24 mouse cellular contexts compared by ENCODE assay signal in genomic region chr7:24483291-24483690, GRCm38 (mm10). TPM values are rescaled to one million over a fixed set of nuclear protein-coding genes. Genes with fewer than 3 reads are reported as not detected.
DNase-seq lines count a peak whose midpoint lies in the region; ATAC-seq and TF ChIP-seq lines count a peak whose summit lies in the region.
"Not testable (repeated sequence)": the region's sequence is repeated elsewhere in the genome, so short reads cannot be mapped to it uniquely, and the experiment has no call there.
"Had no signal": no experiment of that assay in that cellular context is flagged by ENCODE, and none has a peak within 500 bp of the region (broad histone marks: within the 10 kb centered on the region; RNA-seq: fewer than 3 reads in every experiment).

No protein-coding gene starts in this region.

- H3K9me3 ChIP-seq in embryonic facial prominence, embryonic 13.5 days; forebrain, embryonic 15.5 days; hindbrain, embryonic 14.5 days (ENCODE audit: control insufficient read depth, low read length); midbrain, embryonic 12.5 days; neural tube, embryonic 11.5 days (ENCODE audit: control insufficient read depth, low read length): not testable (repeated sequence)

- ATAC-seq in embryonic facial prominence, embryonic 13.5 days (ENCODE audit: insufficient number of reproducible peaks, insufficient read depth, low FRiP score, low TSS enrichment, low read depth); forebrain, embryonic 15.5 days (replicated peaks); hindbrain, embryonic 14.5 days (ENCODE audit: low FRiP score); midbrain, embryonic 12.5 days (ENCODE audit: low FRiP score, low read depth); neural tube, embryonic 11.5 days (ENCODE audit: insufficient read depth, low FRiP score, low TSS enrichment): not testable (repeated sequence)

- WGBS in embryonic facial prominence, embryonic 13.5 days, result 49% methylated on average over 6 of the region's 6 CpGs
- WGBS in forebrain, embryonic 15.5 days, result 49% methylated on average over 6 of the region's 6 CpGs
- WGBS in hindbrain, embryonic 14.5 days, result 50% methylated on average over 6 of the region's 6 CpGs
- WGBS in midbrain, embryonic 12.5 days, result 55% methylated on average over 6 of the region's 6 CpGs
- 49% methylated on average over 6 of the region's 6 CpGs for WGBS in neural tube, embryonic 11.5 days

- H3K4me2 ChIP-seq in embryonic facial prominence, embryonic 13.5 days, result peak overlapping the region; percentile 95; the same call in 1 of the 2 replicates
- H3K4me2 ChIP-seq in forebrain, embryonic 15.5 days (replicated peaks), result peak overlapping the region; percentile 79
- H3K4me2 ChIP-seq in hindbrain, embryonic 14.5 days (replicated peaks), result peak overlapping the region; percentile 76
- peak overlapping the region; percentile 92 for H3K4me2 ChIP-seq in midbrain, embryonic 12.5 days (replicated peaks)
- H3K4me2 ChIP-seq in neural tube, embryonic 11.5 days (ENCODE audit: low read depth), result peak overlapping the region; percentile 93

- H3K27me3 ChIP-seq in embryonic facial prominence, embryonic 13.5 days, result peaks cover 43% of the 10 kb centered on the region
- H3K27me3 ChIP-seq in forebrain, embryonic 15.5 days; hindbrain, embryonic 14.5 days (ENCODE audit: control insufficient read depth, insufficient read depth, low read length); neural tube, embryonic 11.5 days (ENCODE audit: control insufficient read depth, insufficient read depth, low read length): not testable (repeated sequence)
- H3K27me3 ChIP-seq in midbrain, embryonic 12.5 days, result peaks cover 34% of the 10 kb centered on the region

- peaks cover 19% of the 10 kb centered on the region for H3K4me1 ChIP-seq in embryonic facial prominence, embryonic 13.5 days
- peaks cover 76% of the 10 kb centered on the region for H3K4me1 ChIP-seq in forebrain, embryonic 15.5 days
- peaks cover 65% of the 10 kb centered on the region for H3K4me1 ChIP-seq in hindbrain, embryonic 14.5 days (replicated peaks; ENCODE audit: control insufficient read depth, insufficient read depth, low read length)
- peaks cover 75% of the 10 kb centered on the region for H3K4me1 ChIP-seq in midbrain, embryonic 12.5 days
- H3K4me1 ChIP-seq in neural tube, embryonic 11.5 days (ENCODE audit: control insufficient read depth, insufficient read depth, low read length), result peaks cover 24% of the 10 kb centered on the region

- TF ChIP-seq CTCF in layer of hippocampus, adult 2 months (conservative IDR thresholded peaks at IDR 0.05), result not testable (repeated sequence)

- peak overlapping the region; percentile 68; the same call in 1 of the 2 replicates for H3K4me3 ChIP-seq in embryonic facial prominence, embryonic 13.5 days
- H3K4me3 ChIP-seq in forebrain, embryonic 15.5 days, result peak overlapping the region; percentile 85
- H3K4me3 ChIP-seq in hindbrain, embryonic 14.5 days (replicated peaks; ENCODE audit: low read length), result peak overlapping the region; percentile 84
- peak overlapping the region; percentile 83; the same call in 1 of the 2 replicates for H3K4me3 ChIP-seq in layer of hippocampus, adult 2 months
- H3K4me3 ChIP-seq in midbrain, embryonic 12.5 days, result peak overlapping the region; percentile 89
- peak overlapping the region; percentile 70 for H3K4me3 ChIP-seq in neural tube, embryonic 11.5 days (ENCODE audit: low read depth, low read length)

- H3K36me3 ChIP-seq in embryonic facial prominence, embryonic 13.5 days; forebrain, embryonic 15.5 days; hindbrain, embryonic 14.5 days (replicated peaks; ENCODE audit: control insufficient read depth, insufficient read depth); midbrain, embryonic 12.5 days; neural tube, embryonic 11.5 days (ENCODE audit: control insufficient read depth, insufficient read depth, low read length): not testable (repeated sequence)

- H3K27ac ChIP-seq in embryonic facial prominence, embryonic 13.5 days; forebrain, embryonic 15.5 days (replicated peaks); hindbrain, embryonic 14.5 days; midbrain, embryonic 12.5 days (replicated peaks); neural tube, embryonic 11.5 days (ENCODE audit: low read depth, low read length): not testable (repeated sequence)
- peak overlapping the region; percentile 80; the same call in 1 of the 2 replicates for H3K27ac ChIP-seq in layer of hippocampus, adult 2 months

- not testable (repeated sequence) for H3K9ac ChIP-seq in embryonic facial prominence, embryonic 13.5 days
- H3K9ac ChIP-seq in forebrain, embryonic 15.5 days (replicated peaks), result peak overlapping the region; percentile 92
- peak overlapping the region; percentile 93 for H3K9ac ChIP-seq in hindbrain, embryonic 14.5 days
- H3K9ac ChIP-seq in midbrain, embryonic 12.5 days (replicated peaks), result peak overlapping the region; percentile 95
- peak overlapping the region; percentile 86; the same call in 1 of the 2 replicates for H3K9ac ChIP-seq in neural tube, embryonic 11.5 days (ENCODE audit: low read length)

- DNase-seq in cerebellum, adult 11-12 months, result peak; percentile 60
- DNase-seq in hindbrain, embryonic 14.5 days (ENCODE audit: low spot score); layer of hippocampus, adult 2 months (ENCODE audit: low spot score in 2 of 2); neural tube, embryonic 11.5 days (ENCODE audit: low spot score): not testable (repeated sequence)

RNA-seq across cellular contexts. Expression of gene Cadm4, which starts 1.5 kb away (rescaled TPM):
- 6.7 and 7.9 TPM in 2 replicates for polyA plus RNA-seq in embryonic facial prominence, embryonic 13.5 days (2015; fragmentation: Nextera tagmentation; extraction: Ambion mirVana)
- polyA plus RNA-seq in forebrain, embryonic 15.5 days (2015; fragmentation: Nextera tagmentation; extraction: Ambion mirVana), result 70.1 and 76.4 TPM in 2 replicates
- polyA plus RNA-seq in hindbrain, embryonic 14.5 days (2014; fragmentation: Nextera tagmentation; extraction: Ambion mirVana), result 22.7 and 28.3 TPM in 2 replicates
- 100 to 1,000 TPM; 128 to 132 TPM for total RNA-seq in layer of hippocampus, adult 2 months (2021)
- polyA plus RNA-seq in midbrain, embryonic 12.5 days (2016; fragmentation: Nextera tagmentation; extraction: Ambion mirVana), result 38.8 and 43.6 TPM in 2 replicates
- 6.9 and 8.1 TPM in 2 replicates for polyA plus RNA-seq in neural tube, embryonic 11.5 days (2014; fragmentation: Nextera tagmentation; extraction: Ambion mirVana)
- total RNA-seq: G1E; neutrophil, adult 5-6 weeks had no signal
- polyA plus RNA-seq: macrophage had no signal

RNA-seq across cellular contexts. Expression of gene Plaur, which starts 21.0 kb away (rescaled TPM):
- 2.6 and 3.8 TPM in 2 replicates for polyA plus RNA-seq in embryonic facial prominence, embryonic 13.5 days (2015; fragmentation: Nextera tagmentation; extraction: Ambion mirVana)
- 1.3 and 1.6 TPM in 2 replicates for polyA plus RNA-seq in forebrain, embryonic 15.5 days (2015; fragmentation: Nextera tagmentation; extraction: Ambion mirVana)
- 1.6 and 1.9 TPM in 2 replicates for polyA plus RNA-seq in hindbrain, embryonic 14.5 days (2014; fragmentation: Nextera tagmentation; extraction: Ambion mirVana)
- total RNA-seq in layer of hippocampus, adult 2 months (2021), result under 1 TPM; 0.23 to 0.32 TPM
- 0.60 and 1.2 TPM in 2 replicates for polyA plus RNA-seq in midbrain, embryonic 12.5 days (2016; fragmentation: Nextera tagmentation; extraction: Ambion mirVana)
- 1.5 and 2.2 TPM in 2 replicates for polyA plus RNA-seq in neural tube, embryonic 11.5 days (2014; fragmentation: Nextera tagmentation; extraction: Ambion mirVana)

RNA-seq across cellular contexts. Expression of gene Zfp428, which starts 23.5 kb away (rescaled TPM):
- polyA plus RNA-seq in embryonic facial prominence, embryonic 13.5 days (2015; fragmentation: Nextera tagmentation; extraction: Ambion mirVana), result 95.8 and 96.3 TPM in 2 replicates
- polyA plus RNA-seq in forebrain, embryonic 15.5 days (2015; fragmentation: Nextera tagmentation; extraction: Ambion mirVana), result 296 and 306 TPM in 2 replicates
- polyA plus RNA-seq in hindbrain, embryonic 14.5 days (2014; fragmentation: Nextera tagmentation; extraction: Ambion mirVana), result 181 and 201 TPM in 2 replicates
- total RNA-seq in layer of hippocampus, adult 2 months (2021), result 10 to 100 TPM; 32.6 to 41.6 TPM
- polyA plus RNA-seq in midbrain, embryonic 12.5 days (2016; fragmentation: Nextera tagmentation; extraction: Ambion mirVana), result 163 and 178 TPM in 2 replicates
- polyA plus RNA-seq in neural tube, embryonic 11.5 days (2014; fragmentation: Nextera tagmentation; extraction: Ambion mirVana), result 69.2 and 79.1 TPM in 2 replicates
- total RNA-seq: neutrophil, adult 5-6 weeks had no signal

RNA-seq across cellular contexts. Expression of gene AC161166.1, which starts 29.0 kb away (rescaled TPM):
- polyA plus RNA-seq in embryonic facial prominence, embryonic 13.5 days (2015; fragmentation: Nextera tagmentation; extraction: Ambion mirVana), result 0.53 and 0.89 TPM in 2 replicates
- polyA plus RNA-seq in forebrain, embryonic 15.5 days (2015; fragmentation: Nextera tagmentation; extraction: Ambion mirVana), result 1.5 and 1.7 TPM in 2 replicates
- 0.65 and 0.98 TPM in 2 replicates for polyA plus RNA-seq in hindbrain, embryonic 14.5 days (2014; fragmentation: Nextera tagmentation; extraction: Ambion mirVana)
- not detected for total RNA-seq in layer of hippocampus, adult 2 months (2021)
- polyA plus RNA-seq in midbrain, embryonic 12.5 days (2016; fragmentation: Nextera tagmentation; extraction: Ambion mirVana), result 2.1 and 2.3 TPM in 2 replicates
- 0.50 and 0.70 TPM in 2 replicates for polyA plus RNA-seq in neural tube, embryonic 11.5 days (2014; fragmentation: Nextera tagmentation; extraction: Ambion mirVana)
- total RNA-seq: adrenal gland, postnatal 14 days; gastrocnemius, postnatal 25 days; heart, adult 2 months; heart, postnatal 36 days; layer of hippocampus, postnatal 14 days; left cerebral cortex, postnatal 10 days; neutrophil, adult 5-6 weeks had no signal
- polyA plus RNA-seq: G1E; large intestine, adult 2 months; liver, embryonic 15.5 days; macrophage; spleen, adult 2 months had no signal

RNA-seq across cellular contexts. Expression of gene Irgc1, which starts 31.2 kb away (rescaled TPM):
- not detected in 2 replicates for polyA plus RNA-seq in embryonic facial prominence, embryonic 13.5 days (2015; fragmentation: Nextera tagmentation; extraction: Ambion mirVana)
- polyA plus RNA-seq in forebrain, embryonic 15.5 days (2015; fragmentation: Nextera tagmentation; extraction: Ambion mirVana), result not detected in 2 replicates
- polyA plus RNA-seq in hindbrain, embryonic 14.5 days (2014; fragmentation: Nextera tagmentation; extraction: Ambion mirVana), result not detected in 2 replicates
- total RNA-seq in layer of hippocampus, adult 2 months (2021), result not detected
- polyA plus RNA-seq in midbrain, embryonic 12.5 days (2016; fragmentation: Nextera tagmentation; extraction: Ambion mirVana), result not detected in 2 replicates
- not detected in 2 replicates for polyA plus RNA-seq in neural tube, embryonic 11.5 days (2014; fragmentation: Nextera tagmentation; extraction: Ambion mirVana)
- total RNA-seq: adrenal gland, postnatal 14 days; gastrocnemius, postnatal 25 days; heart, adult 2 months; heart, postnatal 36 days; layer of hippocampus, postnatal 14 days had no signal
- polyA plus RNA-seq: embryonic facial prominence, embryonic 11.5 days; heart, embryonic 14.5 days; intestine, embryonic 15.5 days; lung, embryonic 16.5 days; macrophage; stomach, embryonic 14.5 days had no signal
